Mouse (Mus musculus) embryonic facial prominence, embryonic 13.5 days (tissue): ENCODE results near the gene Kdm2b. TPM values are rescaled to one million over a fixed set of nuclear protein-coding genes. Genes with fewer than 3 reads are reported as not detected.

Experiments
- ATAC-seq: fragments of 200-750 bp; cut with Nextera tagmentation; 2 replicates; pipeline ENCODE4 v1.8.0; 2017; ENCODE audit warnings: low read depth; ENCODE audit not compliant: insufficient number of reproducible peaks, insufficient read depth, low FRiP score, low TSS enrichment
- H3K27ac ChIP-seq: fragments of 300-500 bp; sonication (generic); 2 replicates; pipeline ENCODE4 v1.5.1; 2015; ENCODE audit warnings: moderate library complexity, mild to moderate bottlenecking, inconsistent platforms
- H3K27me3 ChIP-seq: fragments of 300-500 bp; sonication (generic); 2 replicates; pipeline ENCODE4 v1.6.1; 2015; ENCODE audit warnings: mild to moderate bottlenecking, inconsistent platforms
- H3K36me3 ChIP-seq: fragments of 300-500 bp; sonication (generic); 2 replicates; pipeline ENCODE4 v1.6.1; 2015; ENCODE audit warnings: mild to moderate bottlenecking, inconsistent platforms
- H3K4me1 ChIP-seq: fragments of 300-500 bp; sonication (generic); 2 replicates; pipeline ENCODE4 v1.6.1; 2015; ENCODE audit warnings: inconsistent platforms
- H3K4me2 ChIP-seq: fragments of 300-500 bp; sonication (generic); 2 replicates; pipeline ENCODE4 v1.6.1; 2015; ENCODE audit warnings: moderate library complexity, mild to moderate bottlenecking, inconsistent platforms
- H3K4me3 ChIP-seq: fragments of 300-500 bp; sonication (generic); 2 replicates; pipeline ENCODE4 v1.5.1; 2015; ENCODE audit warnings: mild to moderate bottlenecking, inconsistent platforms
- H3K9ac ChIP-seq: fragments of 300-500 bp; sonication (generic); 2 replicates; pipeline ENCODE4 v1.6.1; 2015; ENCODE audit warnings: mild to moderate bottlenecking, inconsistent platforms
- H3K9me3 ChIP-seq: fragments of 300-500 bp; sonication (generic); 2 replicates; pipeline ENCODE4 v1.6.1; 2016; ENCODE audit warnings: inconsistent platforms
- WGBS: fragments of 180-500 bp; shearing (Covaris S2); methylation state at CpG from one replicate; pipeline ENCODE4 v1.1.7; 2015; ENCODE audit warnings: mixed read lengths; 5-methylcytosine and 5-hydroxymethylcytosine counted together
- polyA plus RNA-seq: library from polyadenylated mRNA; unstranded; fragments of >200 nt; fragmentation: Nextera tagmentation; extraction: Ambion mirVana; gene quantifications from 2 replicates; pipeline ENCODE4 v1.2.1, GENCODE M21; 2015

Gene Kdm2b
- polyA plus RNA-seq, 1 experiment from 2014 or later, result 61.6 TPM

DNA sequence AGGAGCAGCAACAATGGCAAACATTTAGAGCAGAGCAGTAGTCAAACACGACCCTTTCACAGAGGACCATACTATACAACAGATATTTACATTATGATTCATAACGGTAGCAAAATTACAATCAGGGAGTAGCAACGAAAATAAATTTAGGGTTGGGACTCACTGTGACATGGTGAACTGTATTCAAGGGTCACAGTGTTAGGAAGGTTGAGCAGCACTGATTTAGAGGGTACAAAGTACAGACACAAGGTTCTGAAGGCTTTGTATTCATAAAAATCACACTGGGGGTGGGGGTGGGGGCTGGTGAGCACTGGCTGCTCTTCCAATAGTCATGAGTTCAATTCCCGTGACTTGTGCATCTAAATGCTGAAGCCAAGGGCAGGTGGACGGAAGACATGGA, 69.1 kb downstream of the Kdm2b start:
- Histone ChIP-seq H3K27ac (no peak overlapping the region), H3K36me3 (no peaks in the 10 kb centered on the region), H3K9me3 (no peaks in the 10 kb centered on the region), H3K4me1 (no peaks in the 10 kb centered on the region), H3K4me2 (no peak overlapping the region), H3K9ac (no peak overlapping the region), H3K4me3 (no peak overlapping the region), H3K27me3 (no peaks in the 10 kb centered on the region)
- no peak for ATAC-seq
- WGBS, result 85% methylated on average over 5 of the region's 5 CpGs

DNA sequence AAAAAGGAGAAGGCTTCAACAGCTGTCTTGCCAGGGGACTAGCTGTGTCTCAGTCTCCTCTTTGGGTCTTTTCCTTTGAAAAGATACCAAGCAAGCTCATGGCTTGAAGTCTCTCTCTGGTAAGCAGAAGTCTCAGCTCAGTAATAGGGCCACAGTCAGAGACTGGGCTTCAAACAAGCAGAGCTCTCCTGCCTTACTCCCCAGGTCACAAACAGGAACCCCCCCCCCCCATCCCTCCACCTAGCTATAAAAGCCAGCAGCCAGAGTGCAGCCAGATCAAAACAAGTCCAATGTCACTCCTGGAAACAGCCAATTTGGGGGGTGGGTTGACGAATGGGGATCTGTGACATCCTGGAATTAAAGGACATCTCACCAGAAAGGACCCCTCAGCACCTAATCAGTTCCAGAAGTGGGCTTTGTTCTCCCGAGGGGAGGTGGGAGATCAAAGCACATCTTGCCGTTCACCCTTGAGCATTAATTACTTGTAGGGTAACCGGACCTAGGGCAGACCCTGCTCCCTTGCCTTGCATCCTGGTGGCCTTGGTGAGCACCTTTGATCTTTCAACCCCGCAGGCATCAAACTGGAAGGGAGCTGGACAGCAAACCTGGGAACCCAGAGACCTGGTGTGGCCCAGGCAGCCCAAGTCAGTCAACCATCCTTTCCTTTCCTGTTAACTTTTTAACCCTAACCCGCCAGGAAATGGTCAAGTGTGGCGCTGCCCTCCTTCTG, 71.5 kb downstream of the Kdm2b start:
- WGBS, result 25% methylated on average over 7 of the region's 7 CpGs
- Histone ChIP-seq H3K4me3 (no peak overlapping the region), H3K4me1 (no peaks in the 10 kb centered on the region), H3K27me3 (no peaks in the 10 kb centered on the region), H3K9me3 (no peaks in the 10 kb centered on the region), H3K4me2 (no peak overlapping the region), H3K27ac (no peak overlapping the region), H3K36me3 (no peaks in the 10 kb centered on the region), H3K9ac (0 out of 2 replicates have a peak overlapping the region, but pooled peaks have one; percentile 27)
- no peak for ATAC-seq

DNA sequence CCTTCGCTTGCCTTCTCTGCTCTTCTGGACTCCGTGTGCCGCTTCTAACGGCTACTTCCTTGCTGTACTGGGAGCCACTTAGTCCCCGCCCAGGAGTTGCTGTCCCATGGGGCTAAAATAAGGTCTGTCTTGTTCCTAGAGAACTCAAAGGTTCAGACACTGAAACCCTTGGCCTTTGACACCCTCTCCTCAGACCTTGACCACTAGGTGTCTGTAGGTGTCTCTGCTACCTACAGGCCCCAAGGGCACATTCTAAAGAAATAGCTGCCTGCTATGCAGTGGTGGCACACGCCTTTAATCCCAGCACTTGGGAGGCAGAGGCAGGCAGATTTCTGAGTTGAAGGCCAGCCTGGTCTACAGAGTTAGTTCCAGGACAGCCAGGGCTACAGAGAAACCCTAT, 73.5 kb downstream of the Kdm2b start:
- H3K9me3 ChIP-seq, result no peaks in the 10 kb centered on the region
- H3K27ac ChIP-seq, result no peak overlapping the region
- WGBS, result 86% methylated on average over 6 of the region's 6 CpGs
- ATAC-seq, result no peak
- no peak overlapping the region for H3K9ac ChIP-seq
- no peak overlapping the region for H3K4me3 ChIP-seq
- H3K27me3 ChIP-seq, result no peaks in the 10 kb centered on the region
- H3K36me3 ChIP-seq, result no peaks in the 10 kb centered on the region
- H3K4me2 ChIP-seq, result no peak overlapping the region
- H3K4me1 ChIP-seq, result no peaks in the 10 kb centered on the region

DNA sequence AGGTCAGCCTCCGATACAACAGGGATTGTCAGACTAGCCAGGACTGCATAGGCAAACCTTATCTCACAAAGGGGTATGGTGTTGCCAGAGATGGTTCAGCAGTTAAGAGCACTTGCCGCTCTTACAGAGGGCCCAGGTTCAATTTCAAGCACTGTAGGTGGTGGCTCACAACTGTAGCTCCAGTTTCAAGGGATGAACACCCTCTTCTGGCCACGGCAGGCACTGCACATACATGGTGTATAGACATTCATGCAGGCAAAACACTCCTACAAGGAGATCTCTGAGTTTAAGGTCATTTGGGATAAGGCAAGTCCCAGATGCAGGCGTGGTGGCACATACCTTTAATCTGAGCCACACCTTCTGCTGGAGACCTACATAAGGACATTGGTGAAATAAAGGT, 76.8 kb downstream of the Kdm2b start:
- H3K9me3 ChIP-seq, result no peaks in the 10 kb centered on the region
- H3K4me2 ChIP-seq, result no peak overlapping the region
- no peaks in the 10 kb centered on the region for H3K36me3 ChIP-seq
- no peaks in the 10 kb centered on the region for H3K27me3 ChIP-seq
- no peak overlapping the region for H3K9ac ChIP-seq
- ATAC-seq, result no peak
- H3K4me1 ChIP-seq, result no peaks in the 10 kb centered on the region
- 89% methylated on average over 4 of the region's 4 CpGs for WGBS
- no peak overlapping the region for H3K4me3 ChIP-seq
- H3K27ac ChIP-seq, result no peak overlapping the region

DNA sequence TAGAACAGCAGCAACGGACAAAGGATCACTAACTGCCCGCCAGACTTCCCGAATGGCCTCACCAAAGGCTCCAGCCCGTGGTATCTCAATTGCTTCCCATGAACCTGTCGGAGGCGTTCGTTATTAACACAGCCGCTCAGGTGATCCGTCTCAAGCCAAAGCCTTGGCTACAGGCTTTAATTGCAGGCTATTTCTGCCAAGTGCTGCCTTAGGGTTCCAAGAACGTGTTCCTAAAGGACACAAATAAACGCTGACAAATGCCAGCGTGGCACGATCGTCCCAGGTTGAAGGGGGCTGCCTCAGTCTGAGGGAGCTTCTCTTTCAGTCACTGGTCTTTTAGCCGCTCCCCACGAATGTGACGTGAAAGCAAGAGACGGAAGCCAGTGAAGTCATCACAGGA, 80.1 kb downstream of the Kdm2b start:
- Histone ChIP-seq H3K4me2 (no peak overlapping the region), H3K27me3 (no peaks in the 10 kb centered on the region), H3K9ac (no peak overlapping the region), H3K27ac (no peak overlapping the region), H3K4me3 (no peak overlapping the region), H3K9me3 (no peaks in the 10 kb centered on the region), H3K4me1 (no peaks in the 10 kb centered on the region), H3K36me3 (no peaks in the 10 kb centered on the region)
- no peak for ATAC-seq
- WGBS, result 86% methylated on average over 18 of the region's 18 CpGs

DNA sequence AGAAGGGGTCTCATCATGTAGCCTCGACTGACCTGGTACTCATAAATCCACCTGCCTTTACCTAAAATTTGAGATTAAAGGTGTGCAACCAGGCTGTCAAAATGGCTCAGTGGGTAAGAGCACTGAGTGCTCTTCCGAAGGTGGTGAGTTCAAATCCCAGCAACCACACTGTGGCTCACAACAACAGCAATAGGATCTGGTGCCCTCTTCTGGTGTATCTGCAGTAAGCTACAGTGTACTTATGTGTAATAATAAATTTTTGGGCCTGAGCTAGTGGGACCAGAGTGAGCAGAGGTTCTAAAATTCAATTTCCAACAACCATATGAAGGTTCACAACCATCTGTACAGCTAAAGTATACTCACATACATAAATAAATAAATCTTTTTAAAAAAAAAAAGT, 81.6 kb downstream of the Kdm2b start:
- H3K4me1 ChIP-seq, result peaks cover 5% of the 10 kb centered on the region; the same call in 1 of the 2 replicates
- H3K27me3 ChIP-seq, result no peaks in the 10 kb centered on the region
- no peak overlapping the region for H3K27ac ChIP-seq
- 84% methylated on average over 2 of the region's 2 CpGs for WGBS
- H3K9ac ChIP-seq, result no peak overlapping the region
- H3K9me3 ChIP-seq, result no peaks in the 10 kb centered on the region
- no peak overlapping the region for H3K4me2 ChIP-seq
- ATAC-seq, result no peak
- H3K4me3 ChIP-seq, result no peak overlapping the region
- H3K36me3 ChIP-seq, result no peaks in the 10 kb centered on the region

DNA sequence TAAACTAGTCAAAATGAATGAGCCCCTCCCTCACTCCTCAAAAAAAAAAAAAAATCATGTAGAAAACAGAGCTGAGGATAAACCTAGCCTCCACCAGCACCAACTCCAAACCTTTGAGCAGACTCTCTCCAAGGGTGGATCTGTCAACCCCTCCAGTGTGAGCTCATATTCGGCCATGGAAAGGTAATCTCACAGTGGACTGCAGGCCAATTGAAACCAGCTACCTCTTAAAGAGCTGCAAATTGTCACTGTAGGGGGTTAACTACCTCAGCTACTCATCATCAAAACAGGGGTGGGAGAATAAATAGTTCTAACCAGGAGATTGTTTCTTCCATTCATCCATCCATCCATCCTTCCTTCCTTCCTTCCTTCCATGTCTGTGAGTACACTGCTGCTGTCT, 82.4 kb downstream of the Kdm2b start:
- peaks cover 6% of the 10 kb centered on the region; the same call in 1 of the 2 replicates for H3K4me1 ChIP-seq
- no peak overlapping the region for H3K4me2 ChIP-seq
- no peak overlapping the region for H3K9ac ChIP-seq
- H3K36me3 ChIP-seq, result no peaks in the 10 kb centered on the region
- no peaks in the 10 kb centered on the region for H3K9me3 ChIP-seq
- ATAC-seq, result no peak
- no peak overlapping the region for H3K27ac ChIP-seq
- no peaks in the 10 kb centered on the region for H3K27me3 ChIP-seq
- no peak overlapping the region for H3K4me3 ChIP-seq
- 81% methylated on average over 1 of the region's 1 CpGs for WGBS

DNA sequence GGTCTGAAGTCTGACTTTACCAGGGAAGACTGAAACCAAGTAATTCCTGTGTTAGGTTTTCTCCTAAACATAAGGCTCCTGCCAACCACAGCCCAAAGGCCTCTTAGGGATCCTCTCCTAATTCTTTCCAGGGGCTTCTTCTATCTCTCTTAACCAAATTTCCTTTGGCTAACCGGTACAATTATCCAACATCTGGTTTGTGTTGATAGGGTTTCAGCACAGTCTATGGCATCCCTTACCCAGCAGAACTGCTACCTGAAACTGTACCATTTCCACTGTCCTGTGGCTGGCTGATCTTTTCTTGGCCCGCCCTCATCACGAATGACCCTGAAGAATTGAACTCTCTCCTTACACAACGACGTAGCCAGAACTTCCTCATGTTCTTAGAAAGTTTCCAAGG, 86.5 kb downstream of the Kdm2b start:
- Histone ChIP-seq H3K9me3 (no peaks in the 10 kb centered on the region), H3K27ac (no peak overlapping the region), H3K4me3 (no peak overlapping the region), H3K4me1 (peaks cover 22% of the 10 kb centered on the region), H3K9ac (no peak overlapping the region), H3K27me3 (no peaks in the 10 kb centered on the region), H3K4me2 (no peak overlapping the region), H3K36me3 (no peaks in the 10 kb centered on the region)
- WGBS, result 24% methylated on average over 5 of the region's 5 CpGs
- no peak for ATAC-seq

DNA sequence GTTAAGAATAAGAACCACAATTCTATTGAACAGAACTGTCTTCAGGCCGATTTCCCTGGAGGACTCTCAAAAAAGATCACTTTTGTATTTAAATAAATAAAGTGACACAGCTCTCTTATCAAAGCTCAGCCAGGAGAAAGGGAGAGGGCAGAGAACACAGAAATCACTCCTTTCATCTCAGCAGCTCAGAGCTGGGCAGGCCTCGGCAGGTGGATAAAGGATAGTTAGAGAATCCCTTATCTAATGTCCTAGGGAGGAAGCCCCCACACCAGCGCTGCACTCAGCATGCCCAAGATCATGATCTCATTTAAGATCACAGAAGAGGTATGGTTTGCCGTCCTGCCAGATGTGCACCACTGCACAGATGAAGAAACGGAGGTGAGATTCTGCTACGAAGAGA, 87.4 kb downstream of the Kdm2b start:
- Histone ChIP-seq H3K9me3 (no peaks in the 10 kb centered on the region), H3K4me1 (peaks cover 32% of the 10 kb centered on the region), H3K27me3 (no peaks in the 10 kb centered on the region), H3K27ac (no peak overlapping the region), H3K4me2 (no peak overlapping the region), H3K36me3 (no peaks in the 10 kb centered on the region), H3K9ac (no peak overlapping the region), H3K4me3 (no peak overlapping the region)
- no peak for ATAC-seq
- WGBS, result 84% methylated on average over 6 of the region's 6 CpGs

DNA sequence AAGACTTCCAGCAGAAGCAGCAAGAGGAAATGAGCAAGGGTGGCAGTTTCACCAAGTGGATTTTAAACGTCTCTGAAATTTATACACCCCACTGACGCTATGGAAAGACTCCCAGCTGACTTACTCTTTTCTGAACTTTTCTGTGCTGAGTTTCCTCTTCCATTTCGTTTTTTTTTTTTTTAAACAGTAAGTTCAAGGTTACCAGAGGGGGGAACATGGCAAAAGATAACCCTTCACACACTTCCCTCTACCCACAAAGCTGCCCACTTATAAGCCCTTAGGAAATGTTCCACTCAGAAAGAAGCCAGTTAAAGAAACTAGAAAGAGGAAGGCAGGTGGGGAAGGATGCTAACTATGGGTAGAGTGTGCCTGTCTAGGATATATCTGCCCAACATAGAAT, 88.0 kb downstream of the Kdm2b start:
- WGBS, result 60% methylated on average over 3 of the region's 3 CpGs
- Histone ChIP-seq H3K9ac (no peak overlapping the region), H3K9me3 (no peaks in the 10 kb centered on the region), H3K36me3 (no peaks in the 10 kb centered on the region), H3K4me2 (no peak overlapping the region), H3K4me3 (no peak overlapping the region), H3K4me1 (peaks cover 33% of the 10 kb centered on the region), H3K27ac (no peak overlapping the region), H3K27me3 (no peaks in the 10 kb centered on the region)
- no peak for ATAC-seq

DNA sequence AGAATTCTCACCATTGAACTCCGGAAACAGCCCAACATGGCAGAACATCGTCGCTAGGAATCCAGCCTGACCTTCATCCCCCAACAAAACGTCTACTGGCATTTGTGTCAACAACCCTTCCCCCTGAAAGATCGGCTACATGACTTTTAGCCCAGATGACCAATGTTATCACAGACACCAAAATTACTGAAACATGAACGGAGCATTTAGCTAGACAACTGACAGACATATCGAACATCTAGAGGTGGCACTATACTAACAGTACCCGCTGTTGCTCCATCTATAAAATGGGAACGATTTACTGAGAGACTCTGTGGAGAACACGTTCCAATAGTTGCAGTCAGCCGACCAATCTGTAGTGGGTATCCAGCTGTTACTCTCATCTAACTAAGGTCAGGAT, 88.4 kb downstream of the Kdm2b start:
- Histone ChIP-seq H3K27ac (peak overlapping the region; percentile 93), H3K4me1 (peaks cover 33% of the 10 kb centered on the region), H3K36me3 (no peaks in the 10 kb centered on the region), H3K27me3 (no peaks in the 10 kb centered on the region), H3K4me2 (peak overlapping the region; percentile 77), H3K9ac (peak overlapping the region; percentile 94; the same call in 1 of the 2 replicates), H3K9me3 (no peaks in the 10 kb centered on the region), H3K4me3 (peak overlapping the region; percentile 85)
- WGBS, result 53% methylated on average over 11 of the region's 11 CpGs
- no peak for ATAC-seq

DNA sequence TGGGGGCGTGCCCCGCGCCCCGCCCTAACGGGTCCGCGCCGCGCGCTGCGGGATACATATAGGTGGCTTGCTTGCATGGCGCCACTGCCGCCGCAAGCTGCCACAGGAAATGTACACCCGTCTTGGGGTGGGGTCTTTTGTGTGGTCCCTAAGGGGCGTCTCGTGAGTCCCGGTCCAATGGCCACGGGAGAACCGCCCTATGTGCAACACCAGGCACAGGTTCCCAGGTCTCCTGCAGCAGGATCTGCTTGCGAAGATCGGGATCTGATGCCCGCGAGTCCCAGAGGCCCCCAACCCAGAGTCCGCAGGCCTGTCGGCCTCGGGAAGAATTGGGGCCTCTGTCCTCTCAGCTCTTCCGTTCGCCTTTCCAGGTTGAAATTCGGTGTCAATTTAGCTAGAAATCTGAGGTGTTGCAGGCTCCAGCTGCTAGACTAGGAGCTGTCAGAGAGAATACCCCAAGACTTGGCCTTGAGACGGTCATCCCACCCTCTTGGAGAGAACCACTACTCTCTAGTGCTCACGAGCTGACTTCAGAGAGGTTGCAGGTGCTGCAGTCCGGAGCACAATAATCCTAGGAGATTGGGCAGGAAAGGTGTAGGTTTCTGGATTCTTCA, 89.0 kb downstream of the Kdm2b start:
- ATAC-seq, result no peak; the same call in 1 of the 2 replicates

More for the DNA sequence above, 89.0 kb downstream of the Kdm2b start:
- WGBS, result 3% methylated on average over 30 of the region's 33 CpGs
- Histone ChIP-seq H3K9me3 (no peaks in the 10 kb centered on the region), H3K4me2 (peak overlapping the region; percentile 77), H3K9ac (peak overlapping the region; percentile 94), H3K4me1 (peaks cover 33% of the 10 kb centered on the region), H3K4me3 (peak overlapping the region; percentile 85), H3K27me3 (no peaks in the 10 kb centered on the region), H3K36me3 (no peaks in the 10 kb centered on the region), H3K27ac (peak overlapping the region; percentile 93)
